Mouse (Mus musculus): ENCODE data around the gene Smim13. TPM values are rescaled to one million over a fixed set of nuclear protein-coding genes. Genes with fewer than 3 reads are reported as not detected.

Gene Smim13
- polyA plus RNA-seq, 1 experiment, result 7.0 TPM

DNA sequence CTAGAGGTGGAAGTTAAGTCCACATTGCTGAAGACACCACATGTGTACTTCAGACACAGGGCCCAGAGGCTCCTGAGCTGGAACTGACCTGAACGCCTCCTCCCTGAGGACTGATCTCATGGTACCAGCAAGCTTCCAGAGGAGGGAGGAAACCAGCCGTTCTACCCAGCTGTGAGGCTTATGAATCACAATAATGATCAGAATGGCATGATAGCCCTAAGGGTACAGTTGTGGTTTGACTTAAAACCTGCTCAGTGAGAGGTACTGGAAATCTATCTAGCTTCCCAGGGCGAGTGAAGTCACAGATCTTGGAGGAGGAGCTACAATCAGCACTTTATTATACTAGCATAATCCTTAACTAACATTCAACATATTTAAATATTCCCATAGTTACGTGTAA is 35.8 kb downstream of the Smim13 start:
- WGBS, result 73% methylated on average over 4 of the region's 4 CpGs
- Histone ChIP-seq H3K4me1 (ENCODE audit: control insufficient read depth, insufficient read depth, low read length) (peaks cover 2% of the 10 kb centered on the region; the same call in 1 of the 2 replicates), H3K4me3 (replicated peaks; ENCODE audit: control insufficient read depth, low read depth, low read length) (no peak overlapping the region), H3K27ac (ENCODE audit: control insufficient read depth, insufficient read depth, low read depth, low read length, poor library complexity) (no peak overlapping the region)
- TF ChIP-seq POLR2A (IDR thresholded peaks at IDR 0.05; ENCODE audit: borderline replicate concordance, control insufficient read depth, low read depth, low read length) (no peak), CTCF (IDR thresholded peaks at IDR 0.05; ENCODE audit: control insufficient read depth, insufficient read depth, low read length) (no peak)

DNA sequence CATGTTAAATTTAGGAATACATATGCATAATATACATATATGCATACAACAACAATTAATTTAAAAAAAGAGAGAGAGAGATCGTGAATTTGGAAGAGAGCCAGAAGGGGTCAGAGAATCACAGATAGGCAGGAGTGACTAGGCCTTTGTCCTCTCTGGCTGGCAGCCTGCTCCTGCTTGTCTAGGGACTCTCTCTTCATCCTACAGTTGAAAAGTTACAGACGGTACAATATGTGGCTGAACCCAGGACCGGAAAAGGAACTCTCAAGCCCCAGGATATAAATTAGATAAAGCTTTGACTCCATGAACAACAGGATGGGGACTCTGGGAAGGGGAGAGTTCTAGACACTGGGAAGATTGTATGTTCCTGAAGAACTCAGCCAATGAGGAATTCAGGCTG is 36.6 kb downstream of the Smim13 start:
- no peak for TF ChIP-seq POLR2A (IDR thresholded peaks at IDR 0.05; ENCODE audit: borderline replicate concordance, control insufficient read depth, low read depth, low read length)
- no peak for TF ChIP-seq CTCF (IDR thresholded peaks at IDR 0.05; ENCODE audit: control insufficient read depth, insufficient read depth, low read length)
- WGBS, result 69% methylated on average over 3 of the region's 3 CpGs

DNA sequence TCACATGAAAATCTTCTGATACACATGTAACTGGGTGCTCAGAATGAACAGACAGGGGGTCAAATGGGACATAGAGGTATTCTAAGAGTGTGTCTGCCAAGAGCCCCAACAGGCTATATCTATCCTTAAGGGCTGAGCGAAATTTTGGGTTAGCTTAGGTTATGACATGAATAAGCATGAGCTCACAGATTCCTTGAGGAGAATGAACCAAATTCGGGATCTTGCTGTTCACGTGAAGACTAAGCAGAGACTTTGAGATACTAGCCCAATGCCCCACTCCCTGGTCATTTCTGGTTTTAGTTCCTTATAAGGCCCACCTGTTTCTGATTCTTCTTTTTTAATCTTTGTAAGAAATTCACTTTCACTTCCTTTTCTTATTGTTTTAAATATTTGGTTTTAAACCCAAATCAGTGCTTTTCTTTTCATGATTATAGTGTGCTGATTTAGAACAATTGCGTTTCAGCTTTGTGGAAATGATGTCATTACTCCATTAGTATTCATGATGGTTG is 41.9 kb downstream of the Smim13 start:
- no peak overlapping the region for H3K4me3 ChIP-seq (replicated peaks; ENCODE audit: control insufficient read depth, low read depth, low read length)
- no peak for TF ChIP-seq CTCF (IDR thresholded peaks at IDR 0.05; ENCODE audit: control insufficient read depth, insufficient read depth, low read length)
- TF ChIP-seq POLR2A (IDR thresholded peaks at IDR 0.05; ENCODE audit: borderline replicate concordance, control insufficient read depth, low read depth, low read length), result no peak
- peaks cover 2% of the 10 kb centered on the region; the same call in 1 of the 2 replicates for H3K4me1 ChIP-seq (ENCODE audit: control insufficient read depth, insufficient read depth, low read length)
- 52% methylated on average over 4 of the region's 4 CpGs for WGBS
- no peak overlapping the region for H3K27ac ChIP-seq (ENCODE audit: control insufficient read depth, insufficient read depth, low read depth, low read length, poor library complexity)

More for the DNA sequence above, 36.6 kb downstream of the Smim13 start:
- H3K27ac ChIP-seq (ENCODE audit: control insufficient read depth, insufficient read depth, low read depth, low read length, poor library complexity), result no peak overlapping the region
- H3K4me3 ChIP-seq (replicated peaks; ENCODE audit: control insufficient read depth, low read depth, low read length), result no peak overlapping the region
- H3K4me1 ChIP-seq (ENCODE audit: control insufficient read depth, insufficient read depth, low read length), result peaks cover 2% of the 10 kb centered on the region; the same call in 1 of the 2 replicates

DNA sequence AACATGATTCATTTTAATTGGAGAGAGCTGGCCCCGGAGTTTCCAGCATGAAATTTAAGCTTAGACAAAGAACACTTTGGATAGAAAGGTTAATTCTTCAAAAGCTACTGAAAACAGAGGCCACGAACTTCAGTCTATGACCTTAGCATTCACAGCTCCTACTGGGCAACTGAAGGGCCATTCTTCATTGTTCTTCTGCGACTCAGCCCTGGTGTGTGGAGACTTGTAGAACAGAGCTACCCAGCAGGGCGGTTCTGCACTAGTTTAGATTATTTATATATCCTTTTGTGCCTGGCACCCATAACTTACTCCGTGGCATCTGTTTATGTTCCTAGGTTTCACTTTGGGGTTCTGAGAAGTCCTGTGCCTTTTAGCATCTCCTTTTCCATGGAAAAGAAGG is 44.0 kb downstream of the Smim13 start:
- H3K4me1 ChIP-seq (ENCODE audit: control insufficient read depth, insufficient read depth, low read length), result no peaks in the 10 kb centered on the region; the same call in 1 of the 2 replicates
- H3K4me3 ChIP-seq (replicated peaks; ENCODE audit: control insufficient read depth, low read depth, low read length), result no peak overlapping the region
- WGBS, result 72% methylated on average over 5 of the region's 5 CpGs
- no peak overlapping the region for H3K27ac ChIP-seq (ENCODE audit: control insufficient read depth, insufficient read depth, low read depth, low read length, poor library complexity)
- TF ChIP-seq POLR2A (IDR thresholded peaks at IDR 0.05; ENCODE audit: borderline replicate concordance, control insufficient read depth, low read depth, low read length) (no peak), CTCF (IDR thresholded peaks at IDR 0.05; ENCODE audit: control insufficient read depth, insufficient read depth, low read length) (no peak)

DNA sequence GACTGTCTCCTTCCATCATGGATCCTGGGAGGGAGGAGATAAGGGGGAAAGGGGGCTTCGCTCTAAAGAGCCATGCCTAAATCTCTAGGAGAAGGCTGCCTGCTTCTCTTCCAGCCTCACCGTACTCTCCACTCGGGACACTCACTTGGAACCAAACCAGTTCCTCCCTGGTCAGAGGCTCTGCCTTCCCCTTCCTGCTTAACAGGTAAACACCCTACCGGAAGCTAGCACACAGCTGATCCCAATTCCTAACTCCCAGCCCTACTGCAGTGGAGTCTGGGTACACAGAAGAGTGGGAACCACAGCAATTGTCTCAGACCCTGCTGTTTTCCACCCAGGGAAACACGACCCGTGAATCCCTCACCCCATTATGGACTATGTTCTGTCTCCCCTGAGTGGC is 46.2 kb downstream of the Smim13 start:
- Histone ChIP-seq H3K27ac (ENCODE audit: control insufficient read depth, insufficient read depth, low read depth, low read length, poor library complexity) (no peak overlapping the region), H3K4me3 (replicated peaks; ENCODE audit: control insufficient read depth, low read depth, low read length) (no peak overlapping the region), H3K4me1 (ENCODE audit: control insufficient read depth, insufficient read depth, low read length) (no peaks in the 10 kb centered on the region)
- TF ChIP-seq POLR2A (IDR thresholded peaks at IDR 0.05; ENCODE audit: borderline replicate concordance, control insufficient read depth, low read depth, low read length) (no peak), CTCF (IDR thresholded peaks at IDR 0.05; ENCODE audit: control insufficient read depth, insufficient read depth, low read length) (no peak)
- WGBS, result 64% methylated on average over 6 of the region's 6 CpGs

DNA sequence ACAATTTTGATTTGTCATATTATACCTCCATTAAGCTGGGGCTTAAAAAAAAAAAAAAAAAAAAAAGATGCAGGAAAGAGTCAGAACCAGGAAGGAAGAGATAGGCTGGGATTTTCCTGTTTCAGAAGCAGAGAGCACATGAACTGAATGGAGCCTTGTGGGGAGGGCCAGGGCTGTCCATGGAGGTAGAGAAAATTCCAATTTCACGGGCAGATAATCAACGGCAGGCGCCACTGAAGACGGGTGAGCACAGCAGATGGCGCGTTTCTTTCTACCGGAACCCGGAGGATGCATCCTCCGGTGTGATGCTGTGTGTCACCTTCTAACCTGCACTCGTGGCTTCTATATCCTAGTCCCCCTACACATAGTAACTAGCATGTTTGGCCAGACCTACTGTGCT is 46.8 kb downstream of the Smim13 start:
- Histone ChIP-seq H3K4me1 (ENCODE audit: control insufficient read depth, insufficient read depth, low read length) (no peaks in the 10 kb centered on the region), H3K27ac (ENCODE audit: control insufficient read depth, insufficient read depth, low read depth, low read length, poor library complexity) (no peak overlapping the region), H3K4me3 (replicated peaks; ENCODE audit: control insufficient read depth, low read depth, low read length) (no peak overlapping the region)
- 86% methylated on average over 10 of the region's 10 CpGs for WGBS
- TF ChIP-seq CTCF (IDR thresholded peaks at IDR 0.05; ENCODE audit: control insufficient read depth, insufficient read depth, low read length), result no peak
- TF ChIP-seq POLR2A (IDR thresholded peaks at IDR 0.05; ENCODE audit: borderline replicate concordance, control insufficient read depth, low read depth, low read length), result no peak

DNA sequence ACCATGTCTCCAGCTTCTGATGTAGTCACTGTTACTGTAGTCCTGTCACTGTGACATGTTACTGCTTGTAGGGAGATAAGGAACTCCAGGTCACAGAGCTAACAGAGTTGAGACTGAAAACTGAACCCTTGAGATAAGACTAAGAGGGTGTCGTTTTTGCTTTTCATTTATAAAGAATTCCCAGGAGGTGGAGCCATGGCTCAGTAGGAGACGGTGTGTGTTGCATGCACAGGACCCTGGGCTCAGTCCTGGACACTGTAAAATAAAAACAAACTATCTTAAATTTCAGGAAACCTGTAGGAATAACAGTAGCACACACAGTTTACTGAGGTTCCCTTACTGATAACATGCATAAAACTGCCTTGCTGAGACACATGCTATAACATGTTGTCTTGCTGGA is 48.9 kb downstream of the Smim13 start:
- WGBS, result 34% methylated on average over 2 of the region's 2 CpGs
- Histone ChIP-seq H3K4me1 (ENCODE audit: control insufficient read depth, insufficient read depth, low read length) (no peaks in the 10 kb centered on the region; the same call in 1 of the 2 replicates), H3K27ac (ENCODE audit: control insufficient read depth, insufficient read depth, low read depth, low read length, poor library complexity) (no peak overlapping the region), H3K4me3 (replicated peaks; ENCODE audit: control insufficient read depth, low read depth, low read length) (no peak overlapping the region)
- TF ChIP-seq CTCF (IDR thresholded peaks at IDR 0.05; ENCODE audit: control insufficient read depth, insufficient read depth, low read length), result no peak
- no peak for TF ChIP-seq POLR2A (IDR thresholded peaks at IDR 0.05; ENCODE audit: borderline replicate concordance, control insufficient read depth, low read depth, low read length)

DNA sequence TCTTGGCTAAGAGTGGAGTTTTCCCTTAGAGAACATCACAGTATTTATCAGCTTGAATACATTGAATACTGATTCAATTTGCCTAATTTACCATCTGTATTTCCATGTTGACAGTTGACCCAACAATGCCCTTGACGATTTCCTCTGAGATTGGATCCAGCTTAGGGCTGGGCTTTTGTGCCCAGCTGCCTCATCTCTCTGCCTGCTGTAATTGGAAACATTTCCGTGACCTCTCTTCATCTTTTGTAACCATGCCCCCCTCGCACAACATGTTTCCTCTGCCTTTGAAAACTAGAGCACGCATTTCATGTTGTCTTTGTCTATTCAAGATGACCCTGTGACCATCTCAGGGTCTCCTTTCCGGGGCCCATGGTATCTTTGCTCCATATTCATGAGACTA is 49.4 kb downstream of the Smim13 start:
- Histone ChIP-seq H3K27ac (ENCODE audit: control insufficient read depth, insufficient read depth, low read depth, low read length, poor library complexity) (no peak overlapping the region), H3K4me3 (replicated peaks; ENCODE audit: control insufficient read depth, low read depth, low read length) (no peak overlapping the region), H3K4me1 (ENCODE audit: control insufficient read depth, insufficient read depth, low read length) (no peaks in the 10 kb centered on the region; the same call in 1 of the 2 replicates)
- WGBS, result 74% methylated on average over 5 of the region's 5 CpGs
- no peak for TF ChIP-seq CTCF (IDR thresholded peaks at IDR 0.05; ENCODE audit: control insufficient read depth, insufficient read depth, low read length)
- no peak for TF ChIP-seq POLR2A (IDR thresholded peaks at IDR 0.05; ENCODE audit: borderline replicate concordance, control insufficient read depth, low read depth, low read length)

DNA sequence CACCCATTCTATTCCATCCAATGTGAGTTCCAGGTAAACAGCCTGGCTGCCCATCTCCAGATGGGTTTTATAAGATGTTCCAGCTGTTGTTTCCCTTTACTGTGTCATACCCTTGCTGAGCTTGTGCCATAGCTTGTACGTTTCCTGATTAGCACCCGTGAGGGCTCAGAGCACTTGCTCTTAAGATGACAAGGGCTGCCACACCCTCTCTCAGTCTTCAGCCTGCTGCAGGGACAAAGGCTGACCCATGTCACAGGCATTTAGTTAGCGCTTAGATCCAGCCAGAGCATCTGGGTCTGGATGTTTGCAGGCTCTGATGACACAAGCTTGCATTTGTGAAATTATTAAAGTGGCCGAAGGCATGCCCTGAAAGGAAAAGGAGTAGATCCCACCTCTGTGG is 50.4 kb downstream of the Smim13 start:
- Histone ChIP-seq H3K4me3 (replicated peaks; ENCODE audit: control insufficient read depth, low read depth, low read length) (no peak overlapping the region), H3K4me1 (ENCODE audit: control insufficient read depth, insufficient read depth, low read length) (no peaks in the 10 kb centered on the region; the same call in 1 of the 2 replicates), H3K27ac (ENCODE audit: control insufficient read depth, insufficient read depth, low read depth, low read length, poor library complexity) (no peak overlapping the region)
- TF ChIP-seq POLR2A (IDR thresholded peaks at IDR 0.05; ENCODE audit: borderline replicate concordance, control insufficient read depth, low read depth, low read length) (no peak), CTCF (IDR thresholded peaks at IDR 0.05; ENCODE audit: control insufficient read depth, insufficient read depth, low read length) (no peak)
- 49% methylated on average over 4 of the region's 4 CpGs for WGBS

Measured in bone marrow, adult 2 months (tissue).